Mouse (Mus musculus) olfactory bulb, adult 2 months (tissue): ENCODE results near the gene Slc15a3.

Source experiments
- CTCF ChIP-seq: fragments of 200-500 bp; IDR thresholded peaks from 2 replicates; pipeline ENCODE4 v1.5.1; 2012; ENCODE audit warnings: low read depth, mild to moderate bottlenecking, low read length, moderate library complexity; ENCODE audit not compliant: insufficient read depth
- POLR2A ChIP-seq: fragments of 200-500 bp; IDR thresholded peaks from 2 replicates; pipeline ENCODE4 v1.6.1; 2012; ENCODE audit warnings: mild to moderate bottlenecking, low read depth, low read length, moderate library complexity; ENCODE audit not compliant: insufficient read depth

GRCm38 (mm10) chr19:10799155-10799554, 40.4 kb upstream of the Slc15a3 start:
- TF ChIP-seq POLR2A (no peak), CTCF (no peak)
